Mouse (Mus musculus) cerebellum, adult 9-10 months (tissue): ENCODE measurements around the gene Rsad1.

Experiments used
- DNase-seq: peaks from one replicate; pipeline ENCODE4 v3.0.0; 2022

Rsad1 gene

GRCm38 (mm10) chr11:94547271-94547670 is 1.8 kb downstream of the Rsad1 start:
- DNase-seq: peak; percentile 56

- peak; percentile 44 for DNase-seq
Observed at GRCm38 (mm10) chr11:94546381-94546780, 2.7 kb downstream of the Rsad1 start.

DNA sequence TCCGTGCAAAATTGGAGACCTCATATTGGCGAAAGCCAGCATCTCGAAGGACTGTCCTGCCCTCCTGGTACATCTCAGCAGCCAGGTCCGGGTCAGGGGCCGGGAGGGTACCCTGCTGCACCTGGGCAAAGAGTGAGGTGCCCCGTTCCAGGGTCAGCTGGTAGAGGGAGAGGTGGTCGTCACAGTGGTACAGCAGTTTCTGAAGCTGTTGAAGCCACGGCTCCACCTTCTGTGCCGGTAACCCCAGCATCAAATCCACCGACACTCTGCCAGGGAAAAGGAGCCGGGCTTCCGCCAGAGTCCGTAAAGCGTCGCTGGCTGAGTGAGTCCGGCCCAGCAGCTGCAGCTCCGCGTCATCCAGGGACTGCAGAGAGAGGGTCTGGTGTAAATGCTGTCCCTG is 4.6 kb downstream of the Rsad1 start:
- DNase-seq: peak; percentile 49

DNA sequence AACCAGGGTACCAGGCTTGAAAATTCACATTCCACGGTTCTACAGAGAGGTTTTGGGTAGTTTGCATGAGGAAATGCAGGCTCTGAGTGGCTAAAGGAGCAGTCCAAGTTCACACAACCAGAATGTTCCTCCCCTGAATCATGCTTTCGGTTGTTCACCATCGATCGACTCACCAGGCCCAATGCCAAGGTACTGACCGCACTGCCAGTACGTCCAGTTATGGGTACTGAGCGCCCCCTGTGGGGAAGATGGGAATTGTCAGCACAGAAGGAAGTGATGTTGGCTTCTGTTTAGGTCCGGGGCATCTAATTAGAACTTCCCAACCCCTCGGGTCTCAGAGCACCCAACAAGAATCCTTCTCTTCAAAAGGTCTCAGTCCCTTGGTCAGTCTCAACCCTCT is 5.1 kb downstream of the Rsad1 start:
- DNase-seq: peak; percentile 99

GRCm38 (mm10) chr11:94543344-94543743 is 5.7 kb downstream of the Rsad1 start:
- peak; percentile 30 for DNase-seq

GRCm38 (mm10) chr11:94542400-94542799 is 6.7 kb downstream of the Rsad1 start:
- DNase-seq: no peak

DNA sequence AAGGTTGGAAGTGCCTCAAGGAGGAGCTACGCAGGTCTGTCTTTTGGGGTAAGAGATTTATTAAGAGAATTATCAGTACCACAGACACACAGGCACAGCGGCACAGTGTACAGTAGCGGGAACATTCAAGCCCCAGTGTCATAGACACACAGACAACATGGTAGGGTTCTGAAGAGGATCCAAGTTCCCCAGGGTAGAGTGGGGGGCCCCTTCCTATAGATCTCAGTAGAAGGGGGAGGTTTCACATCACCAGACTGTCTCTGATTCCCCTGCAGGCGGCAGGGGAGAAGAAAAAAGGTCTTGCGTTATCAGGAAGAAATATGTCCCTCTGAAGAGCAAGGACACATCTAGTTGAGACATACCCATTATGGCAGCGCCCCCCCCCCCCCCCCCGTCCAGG is 9.3 kb downstream of the Rsad1 start:
- no peak for DNase-seq

DNA sequence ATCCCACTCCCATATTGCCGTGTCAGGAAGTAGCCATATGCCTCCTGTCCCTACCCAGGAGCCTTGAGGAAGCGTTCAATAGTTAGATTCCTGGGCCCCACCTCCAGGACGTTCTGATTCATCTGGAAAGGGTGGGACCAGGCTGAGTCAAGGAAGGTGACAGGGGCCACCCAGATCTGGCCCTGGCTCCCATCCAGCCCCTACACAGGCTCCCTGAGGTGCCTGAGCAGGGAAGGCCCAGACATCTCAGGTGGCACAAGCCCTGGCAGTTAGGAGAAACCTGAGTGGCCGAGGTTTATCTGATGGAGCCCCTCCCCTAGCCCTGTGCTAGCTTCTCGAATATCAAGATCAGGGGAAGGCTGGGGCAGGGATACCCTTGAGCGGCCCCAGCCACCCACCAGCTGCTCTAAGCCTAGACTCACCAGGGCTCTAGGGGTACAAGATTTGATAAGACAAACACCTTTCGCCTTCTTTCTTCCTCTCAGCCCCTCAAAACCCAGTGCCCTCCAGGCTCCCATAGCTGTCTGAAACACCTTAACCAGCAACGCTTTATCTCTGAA is 10.2 kb downstream of the Rsad1 start:
- no peak for DNase-seq

DNA sequence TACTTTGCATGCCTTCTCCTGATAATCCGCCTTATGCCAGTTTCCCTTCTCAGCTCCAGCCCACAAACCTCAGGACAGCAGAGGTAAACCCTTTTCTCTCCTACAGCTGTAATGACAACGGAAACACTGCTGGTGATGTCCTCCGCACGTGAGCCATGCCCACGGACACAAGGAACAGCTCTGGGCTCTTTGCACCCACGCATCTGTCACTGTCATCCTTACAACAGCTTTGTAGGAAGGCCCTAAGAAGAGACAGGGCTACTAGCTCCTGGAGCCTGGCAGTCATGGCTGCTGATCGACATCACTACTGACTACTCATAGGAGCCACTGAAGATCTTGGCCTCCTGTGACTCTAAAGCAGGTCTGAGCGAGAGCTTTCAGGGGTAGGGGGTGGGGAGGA is 15.9 kb downstream of the Rsad1 start:
- no peak for DNase-seq

GRCm38 (mm10) chr11:94528879-94529278 is 20.2 kb downstream of the Rsad1 start:
- no peak for DNase-seq

- DNase-seq: no peak
Observed at GRCm38 (mm10) chr11:94526171-94526879, 22.7 kb downstream of the Rsad1 start.

- peak; percentile 78 for DNase-seq
Observed at GRCm38 (mm10) chr11:94521219-94521843, 27.7 kb downstream of the Rsad1 start, which contains the start of gene Mycbpap. Gene Mycbpap (minus strand): TSS chr11:94521742.

DNA sequence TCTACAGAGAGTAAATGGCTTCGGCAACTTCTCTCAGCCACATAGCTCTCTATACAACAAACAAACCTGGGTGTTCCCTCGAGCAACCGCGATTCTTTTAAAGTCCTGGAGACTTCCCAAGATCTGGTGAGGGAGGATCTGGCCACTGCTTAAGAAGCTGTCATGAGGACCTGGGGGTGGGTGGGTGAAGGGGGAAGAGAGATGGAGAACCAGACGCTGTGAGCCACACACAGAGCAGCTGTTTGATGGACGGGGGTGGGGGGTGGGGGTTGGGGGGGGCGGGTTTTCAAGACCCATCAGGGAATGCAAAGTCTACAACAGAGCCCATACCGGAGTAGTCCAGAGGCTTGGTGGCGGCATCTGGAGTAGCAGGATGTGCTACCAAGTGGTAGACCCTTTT is 35.6 kb downstream of the Rsad1 start:
- no peak for DNase-seq

DNA sequence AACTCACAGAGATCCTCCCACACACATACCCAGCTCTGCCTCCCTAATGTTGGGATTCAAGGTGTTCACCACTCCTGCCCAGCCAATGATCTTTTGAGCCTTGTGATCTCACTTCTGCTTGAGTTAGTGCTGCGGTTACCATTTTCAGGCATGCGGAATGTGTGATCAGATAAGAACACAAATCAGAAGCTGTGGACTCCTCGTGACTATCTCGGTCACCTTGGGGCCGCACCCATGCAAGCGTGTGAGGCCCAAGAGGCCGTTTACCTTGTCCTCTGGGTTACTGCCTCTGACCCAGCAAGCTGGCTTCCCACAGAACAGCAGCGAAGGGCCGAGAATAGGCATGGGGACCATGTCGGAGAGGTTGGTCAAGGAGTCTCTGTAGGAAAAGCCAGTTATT is 40.1 kb downstream of the Rsad1 start:
- no peak for DNase-seq

GRCm38 (mm10) chr11:94501482-94501881 is 47.6 kb downstream of the Rsad1 start:
- no peak for DNase-seq

DNA sequence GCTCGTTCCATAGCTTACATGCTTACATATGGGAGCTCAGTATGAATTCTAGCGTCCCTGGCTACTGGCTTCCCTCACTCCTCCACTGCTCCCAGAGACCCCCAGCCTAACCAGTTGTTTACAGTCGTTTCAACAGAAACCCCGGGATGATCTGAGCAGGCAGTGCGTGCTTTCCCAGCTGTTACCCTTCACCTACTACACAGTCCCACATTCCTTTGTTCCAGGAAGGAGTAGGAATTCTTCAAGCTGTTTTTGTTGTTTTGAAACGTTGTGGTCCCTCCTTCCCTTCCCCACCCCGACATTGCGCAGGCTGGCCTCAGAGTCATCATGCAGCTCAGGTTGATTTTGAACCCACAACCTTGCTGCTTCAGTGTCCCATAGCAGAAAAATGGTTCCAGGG is 48.7 kb downstream of the Rsad1 start:
- DNase-seq: no peak

DNA sequence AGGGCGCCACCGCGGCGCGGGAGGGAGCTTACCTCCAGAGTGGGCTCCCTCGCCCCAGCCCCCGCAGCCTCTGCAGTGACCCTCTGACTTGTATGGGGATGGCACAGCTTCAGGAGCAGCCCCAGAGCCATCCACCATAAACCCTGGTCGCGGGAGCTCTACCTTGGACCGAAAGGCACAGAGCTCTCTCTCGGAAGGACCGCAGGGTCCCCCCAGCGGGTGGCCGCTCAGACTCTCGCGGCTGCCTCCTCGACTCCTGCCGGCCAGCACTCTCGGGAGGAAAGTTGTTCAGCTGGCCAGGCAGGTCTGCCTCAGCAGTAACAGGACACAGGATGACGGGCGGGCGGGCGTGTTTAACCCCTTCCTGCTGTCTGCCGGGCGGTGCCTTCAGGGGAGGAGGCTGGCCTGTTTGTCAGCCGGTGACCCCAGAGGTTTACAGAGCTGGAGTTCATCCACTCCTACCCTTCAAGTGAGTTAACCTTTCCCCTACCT is 49.3 kb downstream of the Rsad1 start, which contains the start of gene Epn3:
TSS of gene Epn3 (minus strand) at position 314 of the 492 bp plus-strand sequence.
- peak; percentile 65 for DNase-seq

DNA sequence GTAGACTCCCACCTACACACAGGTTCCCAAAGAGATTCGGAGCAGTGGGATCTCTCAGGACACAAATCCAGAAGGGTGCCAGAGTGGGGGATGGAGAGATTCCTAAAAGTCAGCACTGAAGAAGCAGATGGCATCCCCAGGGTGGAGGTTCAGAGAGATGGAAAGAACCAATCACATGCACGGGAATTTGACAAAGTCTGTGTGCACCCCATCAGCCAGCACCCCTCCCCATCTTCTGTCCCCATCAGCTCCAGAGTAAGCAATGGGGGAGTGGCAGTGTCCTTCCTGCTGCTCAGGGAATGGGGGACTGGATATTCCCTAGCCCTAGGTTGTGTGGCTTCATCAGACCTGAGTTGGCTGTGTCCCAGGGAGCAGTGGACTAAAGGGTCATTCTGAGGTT is 50.0 kb downstream of the Rsad1 start:
- peak; percentile 93 for DNase-seq

GRCm38 (mm10) chr11:94498093-94498996 is 50.7 kb downstream of the Rsad1 start:
- peak; percentile 81 for DNase-seq

DNA sequence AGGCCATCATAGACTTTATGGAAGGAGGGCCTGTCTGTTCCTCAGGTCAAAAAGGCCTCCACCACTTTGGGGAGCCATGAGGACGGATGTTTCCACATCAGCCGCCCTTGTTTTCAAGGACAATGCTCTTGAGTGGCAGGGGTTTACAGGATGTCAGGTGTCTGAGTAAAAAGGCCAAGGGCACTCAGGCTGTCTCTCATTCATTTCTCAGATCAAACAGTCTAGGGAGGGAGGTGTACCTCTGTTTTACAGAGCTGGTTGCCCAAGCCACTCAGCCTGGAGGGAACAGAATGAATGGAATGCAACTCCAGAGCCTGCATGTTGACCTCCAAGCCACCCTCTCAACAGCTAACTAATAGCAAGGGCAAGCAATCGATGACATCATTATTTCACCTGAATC is 53.6 kb downstream of the Rsad1 start:
- no peak for DNase-seq

DNA sequence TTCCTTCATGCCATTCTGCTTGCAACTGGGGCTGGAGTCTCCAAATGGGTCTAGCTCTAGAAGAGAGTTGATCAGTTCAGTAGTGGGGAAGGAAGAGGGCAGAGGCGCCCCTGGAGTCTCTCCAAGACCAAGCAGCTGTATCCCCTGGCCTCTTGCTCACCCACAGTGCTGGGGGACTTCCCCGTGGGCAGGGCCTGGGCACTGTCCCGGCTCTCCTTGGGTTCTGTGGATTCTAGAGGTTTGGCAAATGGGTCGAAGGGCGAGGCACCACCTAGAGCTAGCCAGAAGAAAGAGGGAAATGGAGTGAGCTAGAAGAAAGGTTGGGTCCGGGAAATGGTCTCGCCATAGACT is 57.3 kb downstream of the Rsad1 start:
- DNase-seq: peak; percentile 17

DNA sequence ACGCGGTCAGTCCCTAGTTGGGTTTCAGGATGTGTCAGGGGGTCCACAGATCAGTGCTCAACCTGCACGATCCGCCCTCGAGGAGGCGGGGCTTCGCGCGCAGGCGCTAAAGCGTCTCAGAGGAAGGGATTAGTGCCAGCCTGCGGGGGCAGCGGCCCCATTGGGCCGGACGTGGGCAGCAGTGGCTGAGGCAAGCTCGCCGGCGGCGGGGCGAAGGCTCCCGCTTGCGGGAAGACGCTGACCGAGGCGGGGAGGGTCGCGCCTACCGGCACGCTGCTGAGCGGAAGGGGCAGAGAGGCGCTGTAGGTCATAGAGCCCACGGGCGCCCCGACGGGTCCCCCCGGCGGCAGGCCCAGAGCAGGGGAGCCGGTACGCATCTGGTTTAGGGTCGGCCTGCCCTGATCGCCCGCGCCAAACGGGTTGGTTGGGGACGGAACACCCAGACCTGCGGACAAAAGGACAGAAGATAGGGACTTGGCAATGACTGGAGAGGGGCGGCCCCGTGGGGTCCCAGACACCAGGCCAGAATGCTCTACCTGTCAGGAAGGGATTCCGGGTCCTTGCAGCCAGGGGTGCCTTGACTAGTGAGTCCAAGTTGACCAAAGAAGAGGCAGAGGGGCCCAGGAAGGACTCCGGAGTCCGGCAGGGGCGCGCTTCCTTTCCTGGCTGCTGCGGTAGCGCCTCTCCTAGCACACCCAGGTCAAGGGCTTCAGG is 57.9 kb downstream of the Rsad1 start:
- DNase-seq: peak; percentile 36
